In genomic region chr4:148328237-148328636, GRCm38 (mm10) we compare ENCODE assay signal across 27 mouse cellular contexts. TPM values are rescaled to one million over a fixed set of nuclear protein-coding genes. Genes with fewer than 3 reads are reported as not detected.
DNase-seq lines count a peak whose midpoint lies in the region; ATAC-seq and TF ChIP-seq lines count a peak whose summit lies in the region.
"Had no signal": no experiment of that assay in that cellular context is flagged by ENCODE, and none has a peak within 500 bp of the region (broad histone marks: within the 10 kb centered on the region; RNA-seq: fewer than 3 reads in every experiment).

No protein-coding gene starts in this region.

- no peak for DNase-seq in forebrain, embryonic 10.5 days (ENCODE audit: extremely low spot score, low spot score)
- DNase-seq in forebrain, embryonic 11.5 days (ENCODE audit: low spot score): no peak
- DNase-seq in kidney, postnatal 0 days (ENCODE audit: low spot score): peak; percentile 25
- DNase-seq in kidney, adult 2 months: no peak
- peak; percentile 15 for DNase-seq in 416B (ENCODE audit: low read depth)
- DNase-seq in hindbrain, embryonic 14.5 days (ENCODE audit: low spot score): no peak
- no peak for DNase-seq in left cerebral cortex, adult 2 months (ENCODE audit: extremely low spot score in 1 of 2, low spot score in 2 of 2)
- no peak for DNase-seq in adrenal gland, postnatal 10 days
- DNase-seq: adrenal gland, postnatal 25 days; cerebellum, adult 8-10 months; cerebellum, postnatal 36 days; gastrocnemius, postnatal 25 days; heart, adult 18-20 months; heart, postnatal 10 days; kidney, postnatal 10 days; lung, postnatal 14 days; thymus, postnatal 25 days had no signal

- no peak for TF ChIP-seq CTCF in kidney, postnatal 0 days (IDR thresholded peaks at IDR 0.05; ENCODE audit: low read depth)
- no peak for TF ChIP-seq CTCF in kidney, adult 2 months (conservative IDR thresholded peaks at IDR 0.05; ENCODE audit: insufficient read depth, insufficient read length, low read depth, low read length)
- no peak for TF ChIP-seq CTCF in left cerebral cortex, adult 2 months (IDR thresholded peaks at IDR 0.05)

- no peak overlapping the region for H3K9ac ChIP-seq in forebrain, embryonic 11.5 days (ENCODE audit: low read length)
- no peak overlapping the region for H3K9ac ChIP-seq in kidney, postnatal 0 days (ENCODE audit: low read depth, low read length)
- no peak overlapping the region for H3K9ac ChIP-seq in hindbrain, embryonic 14.5 days
- H3K9ac ChIP-seq: embryonic facial prominence, embryonic 15.5 days; heart, embryonic 12.5 days; hindbrain, embryonic 15.5 days; stomach, embryonic 15.5 days had no signal

- H3K36me3 ChIP-seq in forebrain, embryonic 10.5 days (replicated peaks): no peaks in the 10 kb centered on the region
- H3K36me3 ChIP-seq in forebrain, embryonic 11.5 days (ENCODE audit: control insufficient read depth, insufficient read depth, low read length): no peaks in the 10 kb centered on the region
- H3K36me3 ChIP-seq in kidney, postnatal 0 days (ENCODE audit: insufficient read depth, low read length): no peaks in the 10 kb centered on the region
- H3K36me3 ChIP-seq in kidney, adult 2 months (ENCODE audit: control insufficient read depth, insufficient read depth, low read length): no peaks in the 10 kb centered on the region
- no peaks in the 10 kb centered on the region for H3K36me3 ChIP-seq in hindbrain, embryonic 14.5 days (replicated peaks; ENCODE audit: control insufficient read depth, insufficient read depth)
- H3K36me3 ChIP-seq: embryonic facial prominence, embryonic 15.5 days; G1E; heart, embryonic 12.5 days; hindbrain, embryonic 15.5 days; stomach, embryonic 15.5 days had no signal

- peaks cover 51% of the 10 kb centered on the region for H3K4me1 ChIP-seq in forebrain, embryonic 10.5 days
- H3K4me1 ChIP-seq in forebrain, embryonic 11.5 days (replicated peaks; ENCODE audit: control insufficient read depth, insufficient read depth, low read length): peaks cover 7% of the 10 kb centered on the region
- H3K4me1 ChIP-seq in kidney, postnatal 0 days (replicated peaks; ENCODE audit: insufficient read depth, low read length): 0 out of 2 replicates have a peak, but pooled peaks cover 2% of the 10 kb centered on the region
- no peaks in the 10 kb centered on the region for H3K4me1 ChIP-seq in kidney, adult 2 months (ENCODE audit: control insufficient read depth, insufficient read depth, low read length)
- H3K4me1 ChIP-seq in hindbrain, embryonic 14.5 days (replicated peaks; ENCODE audit: control insufficient read depth, insufficient read depth, low read length): peaks cover 41% of the 10 kb centered on the region
- H3K4me1 ChIP-seq: heart, embryonic 12.5 days had no signal

- H3K27me3 ChIP-seq in forebrain, embryonic 10.5 days (ENCODE audit: poor library complexity, severe bottlenecking): peaks cover 26% of the 10 kb centered on the region
- H3K27me3 ChIP-seq in forebrain, embryonic 11.5 days (ENCODE audit: control insufficient read depth, insufficient read depth, low read length): no peaks in the 10 kb centered on the region
- no peaks in the 10 kb centered on the region for H3K27me3 ChIP-seq in kidney, postnatal 0 days (ENCODE audit: insufficient read depth, low read length)
- no peaks in the 10 kb centered on the region for H3K27me3 ChIP-seq in kidney, adult 2 months (replicated peaks; ENCODE audit: control insufficient read depth, insufficient read depth, low read length)
- no peaks in the 10 kb centered on the region for H3K27me3 ChIP-seq in hindbrain, embryonic 14.5 days (ENCODE audit: control insufficient read depth, insufficient read depth, low read length)
- H3K27me3 ChIP-seq: embryonic facial prominence, embryonic 15.5 days; hindbrain, embryonic 15.5 days; Patski; stomach, embryonic 15.5 days had no signal

- intact Hi-C loops in left cerebral cortex, adult 2 months (cut with DNase I): no loop called here

- 0 out of 2 replicates have a peak overlapping the region, but pooled peaks have one; percentile 22 for H3K27ac ChIP-seq in forebrain, embryonic 10.5 days
- no peak overlapping the region for H3K27ac ChIP-seq in forebrain, embryonic 11.5 days (ENCODE audit: low read depth, low read length)
- no peak overlapping the region for H3K27ac ChIP-seq in kidney, postnatal 0 days
- H3K27ac ChIP-seq in kidney, adult 2 months (ENCODE audit: insufficient read depth, low read depth, low read length): no peak overlapping the region
- H3K27ac ChIP-seq in hindbrain, embryonic 14.5 days: peak overlapping the region; percentile 34; the same call in 1 of the 2 replicates
- no peak overlapping the region for H3K27ac ChIP-seq in left cerebral cortex, adult 2 months
- H3K27ac ChIP-seq: embryonic facial prominence, embryonic 15.5 days; stomach, embryonic 15.5 days had no signal

- WGBS in forebrain, embryonic 10.5 days: 91% methylated on average over 1 of the region's 1 CpGs
- 95% methylated on average over 1 of the region's 1 CpGs for WGBS in forebrain, embryonic 11.5 days
- WGBS in kidney, postnatal 0 days: 63% methylated on average over 1 of the region's 1 CpGs
- 78% methylated on average over 1 of the region's 1 CpGs for WGBS in kidney, adult 2 months
- WGBS in hindbrain, embryonic 14.5 days: 81% methylated on average over 1 of the region's 1 CpGs

- no peak overlapping the region for H3K4me2 ChIP-seq in forebrain, embryonic 11.5 days (ENCODE audit: low read depth, low read length, severe bottlenecking)
- H3K4me2 ChIP-seq in kidney, postnatal 0 days (ENCODE audit: low read length): no peak overlapping the region
- no peak overlapping the region for H3K4me2 ChIP-seq in hindbrain, embryonic 14.5 days (replicated peaks)
- H3K4me2 ChIP-seq: heart, embryonic 12.5 days; stomach, embryonic 15.5 days had no signal

- H3K9me3 ChIP-seq in forebrain, embryonic 10.5 days: no peaks in the 10 kb centered on the region
- H3K9me3 ChIP-seq in forebrain, embryonic 11.5 days (ENCODE audit: control insufficient read depth, low read length): no peaks in the 10 kb centered on the region
- no peaks in the 10 kb centered on the region for H3K9me3 ChIP-seq in kidney, postnatal 0 days (replicated peaks; ENCODE audit: low read length)
- no peaks in the 10 kb centered on the region for H3K9me3 ChIP-seq in hindbrain, embryonic 14.5 days (ENCODE audit: control insufficient read depth, low read length)
- H3K9me3 ChIP-seq: embryonic facial prominence, embryonic 15.5 days; G1E; heart, embryonic 12.5 days; hindbrain, embryonic 15.5 days; stomach, embryonic 15.5 days had no signal

- ATAC-seq in forebrain, embryonic 11.5 days (replicated peaks; ENCODE audit: low FRiP score): no peak
- no peak for ATAC-seq in kidney, postnatal 0 days (replicated peaks; ENCODE audit: low FRiP score, low read depth)
- ATAC-seq in hindbrain, embryonic 14.5 days (ENCODE audit: low FRiP score): no peak
- ATAC-seq: activated CD4-positive, CD25-positive, alpha-beta regulatory T cell, adult 4 months; CD4-positive, CD25-positive, alpha-beta regulatory T cell, adult 4 months; Patski had no signal

- H3K4me3 ChIP-seq in forebrain, embryonic 10.5 days: no peak overlapping the region
- no peak overlapping the region for H3K4me3 ChIP-seq in forebrain, embryonic 11.5 days (ENCODE audit: low read depth, low read length)
- H3K4me3 ChIP-seq in kidney, postnatal 0 days (replicated peaks; ENCODE audit: low read depth, low read length): no peak overlapping the region
- no peak overlapping the region for H3K4me3 ChIP-seq in kidney, adult 2 months (ENCODE audit: insufficient read depth, low read depth, low read length)
- no peak overlapping the region for H3K4me3 ChIP-seq in hindbrain, embryonic 14.5 days (replicated peaks; ENCODE audit: low read length)
- no peak overlapping the region for H3K4me3 ChIP-seq in left cerebral cortex, adult 2 months
- H3K4me3 ChIP-seq: embryonic facial prominence, embryonic 15.5 days; heart, embryonic 12.5 days; hindbrain, embryonic 15.5 days; stomach, embryonic 15.5 days had no signal

- TF ChIP-seq POLR2A in kidney, adult 2 months (IDR thresholded peaks at IDR 0.05; ENCODE audit: low read depth, low read length): no peak

RNA-seq across cellular contexts. Expression of gene Disp3, which starts 40.5 kb away (rescaled TPM):
- 1.2 and 2.1 TPM in 2 replicates for polyA plus RNA-seq in forebrain, embryonic 10.5 days (2016; fragmentation: Nextera tagmentation; extraction: Ambion mirVana)
- polyA plus RNA-seq in forebrain, embryonic 11.5 days (2014; fragmentation: Nextera tagmentation; extraction: Ambion mirVana): 2.3 and 3.0 TPM in 2 replicates
- polyA plus RNA-seq in kidney, postnatal 0 days (2015; fragmentation: Nextera tagmentation; extraction: Ambion mirVana): 0.15 and 0.21 TPM in 2 replicates
- 0.03 TPM in 2 replicates for polyA plus RNA-seq in kidney, adult 2 months (2012; rRNA removed)
- 16.6 and 16.9 TPM in 2 replicates for polyA plus RNA-seq in hindbrain, embryonic 14.5 days (2014; fragmentation: Nextera tagmentation; extraction: Ambion mirVana)
- 10 to 100 TPM; 32.2 to 34.3 TPM for total RNA-seq in left cerebral cortex, adult 2 months (2021)
- 1 to 10 TPM in 1 of 2 experiments, under 1 TPM in 1; 0.79 to 1.2 TPM for total RNA-seq in adrenal gland, postnatal 10 days (2021)
- total RNA-seq: G1E; heart, adult 18-20 months; liver, adult 2 months; megakaryocyte progenitor cell, adult 5-6 weeks had no signal
- polyA plus RNA-seq: activated CD4-positive, CD25-positive, alpha-beta regulatory T cell, adult 4 months; CD4-positive, CD25-positive, alpha-beta regulatory T cell, adult 4 months; liver, adult 2 months had no signal

Comparison
In these comparisons a context has a peak if more than half of its experiments do, and no peak if none do; other contexts are left out.
1. DNase-seq: peak in kidney, postnatal 0 days (single experiment) and 416B (single experiment); none in forebrain, embryonic 10.5 days (single experiment), forebrain, embryonic 11.5 days (single experiment), kidney, adult 2 months (single experiment), hindbrain, embryonic 14.5 days (single experiment), left cerebral cortex, adult 2 months (0 of 2) and adrenal gland, postnatal 10 days (single experiment).
2. H3K27ac ChIP-seq: peak in forebrain, embryonic 10.5 days (single experiment) and hindbrain, embryonic 14.5 days (single experiment); none in forebrain, embryonic 11.5 days (single experiment), kidney, postnatal 0 days (single experiment), kidney, adult 2 months (single experiment) and left cerebral cortex, adult 2 months (single experiment).